9 mouse cellular contexts compared by ENCODE assay signal in the genomic region with DNA sequence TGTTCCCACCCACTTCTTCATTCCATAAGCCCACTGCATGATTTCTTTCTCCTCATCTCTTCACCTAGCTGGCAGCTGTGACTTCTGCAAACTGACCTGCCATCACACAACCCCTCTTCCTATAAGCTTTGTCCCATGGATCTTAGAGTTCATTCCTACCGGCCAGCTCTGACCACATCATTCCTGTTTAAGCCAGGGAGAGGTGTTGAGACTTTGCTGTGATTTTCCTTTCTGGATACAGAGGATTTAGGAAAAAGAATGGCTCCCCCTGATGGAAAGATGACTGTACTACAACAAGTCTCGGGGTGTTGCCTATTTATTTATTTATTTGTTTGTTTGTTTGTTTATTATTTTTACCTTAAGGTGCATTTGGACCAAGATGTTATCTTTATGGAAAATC. TPM values are rescaled to one million over a fixed set of nuclear protein-coding genes. Genes with fewer than 3 reads are reported as not detected.
DNase-seq lines count a peak whose midpoint lies in the region; ATAC-seq and TF ChIP-seq lines count a peak whose summit lies in the region.
"Had no signal": no experiment of that assay in that cellular context is flagged by ENCODE, and none has a peak within 500 bp of the region (broad histone marks: within the 10 kb centered on the region; RNA-seq: fewer than 3 reads in every experiment).

No protein-coding gene starts in this region.

- dilution Hi-C loops in CH12.LX (cut with MboI; ENCODE audit: extremely low pct_ligation_motif_present, extremely low pct_unique_long_range_greater_than_20kb, low sequenced_read_pairs) = no loop called here

- TF ChIP-seq EP300 in CH12.LX (IDR thresholded peaks at IDR 0.05; ENCODE audit: low read length) = no peak

- no peak for TF ChIP-seq POLR2A in CH12.LX (IDR thresholded peaks at IDR 0.05; ENCODE audit: low read depth, low read length)
- TF ChIP-seq POLR2A in cortical plate, adult 2 months (IDR thresholded peaks at IDR 0.05; ENCODE audit: extremely low read depth, insufficient read depth, low read length) = no peak
- no peak for TF ChIP-seq POLR2A in kidney, adult 2 months (IDR thresholded peaks at IDR 0.05; ENCODE audit: low read depth, low read length)

- H3K27me3 ChIP-seq in CH12.LX (replicated peaks) = no peaks in the 10 kb centered on the region
- H3K27me3 ChIP-seq in kidney, adult 2 months (replicated peaks; ENCODE audit: control insufficient read depth, insufficient read depth, low read length) = no peaks in the 10 kb centered on the region
- no peaks in the 10 kb centered on the region for H3K27me3 ChIP-seq in midbrain, embryonic 15.5 days (replicated peaks)
- H3K27me3 ChIP-seq: stomach, embryonic 15.5 days had no signal

- peak in 1 of 2 experiments; percentile 26; a peak in 2 of 4 replicates for TF ChIP-seq CTCF in CH12.LX (conservative IDR thresholded peaks at IDR 0.05 in 1 of 2, IDR thresholded peaks at IDR 0.05 in 1 of 2; ENCODE audit: low read depth in 2 of 2, low read length in 2 of 2)
- peak; percentile 36 for TF ChIP-seq CTCF in cortical plate, adult 2 months (IDR thresholded peaks at IDR 0.05; ENCODE audit: extremely low read depth, insufficient read depth, low read length)
- peak; percentile 29; the same call in 1 of the 2 replicates for TF ChIP-seq CTCF in kidney, adult 2 months (conservative IDR thresholded peaks at IDR 0.05; ENCODE audit: insufficient read depth, insufficient read length, low read depth, low read length)

- DNase-seq in gastrocnemius, adult 18-20 months (ENCODE audit: low spot score) = peak; percentile 58
- no peak for DNase-seq in gastrocnemius, postnatal 14 days
- no peak for DNase-seq in CH12.LX (ENCODE audit: extremely low read depth)
- DNase-seq in kidney, adult 2 months = peak; percentile 82

- no peak for ATAC-seq in midbrain, embryonic 15.5 days (replicated peaks)
- no peak for ATAC-seq in megakaryocyte, adult 5-6 weeks (ENCODE audit: poor library complexity, severe bottlenecking)
- no peak for ATAC-seq in monocyte, adult 5-6 weeks (replicated peaks; ENCODE audit: insufficient number of reproducible peaks, low FRiP score, low TSS enrichment, poor library complexity, severe bottlenecking)

- peaks cover 17% of the 10 kb centered on the region for H3K79me2 ChIP-seq in CH12.LX (replicated peaks; ENCODE audit: control insufficient read depth, extremely low read depth, insufficient read depth, poor library complexity, severe bottlenecking)

- peaks cover 0 to 6% of the 10 kb centered on the region in 2 experiments for H3K36me3 ChIP-seq in CH12.LX (replicated peaks in 1 of 2; ENCODE audit: control insufficient read depth in 1 of 2, insufficient read depth in 1 of 2, low read length in 1 of 2)
- H3K36me3 ChIP-seq in kidney, adult 2 months (ENCODE audit: control insufficient read depth, insufficient read depth, low read length) = no peaks in the 10 kb centered on the region
- H3K36me3 ChIP-seq in midbrain, embryonic 15.5 days (replicated peaks) = no peaks in the 10 kb centered on the region
- H3K36me3 ChIP-seq: stomach, embryonic 15.5 days had no signal

- H3K4me2 ChIP-seq in CH12.LX (ENCODE audit: insufficient read depth, low read depth, poor library complexity, severe bottlenecking) = no peak overlapping the region
- H3K4me2 ChIP-seq in midbrain, embryonic 15.5 days = peak overlapping the region; percentile 88; the same call in 1 of the 2 replicates

- intact Hi-C loops in gastrocnemius, postnatal 14 days (cut with DNase I; ENCODE audit: low total_unique reads) = loop anchor here (5.0 kb wide), 1 partner anchor 49 kb away; no protein-coding TSS in a partner anchor

- no peak; the same call in 1 of the 2 replicates for TF ChIP-seq RAD21 in CH12.LX (IDR thresholded peaks at IDR 0.05; ENCODE audit: low read depth, low read length)

- H3K4me1 ChIP-seq in CH12.LX (ENCODE audit: control insufficient read depth in 1 of 2, insufficient read depth in 2 of 2) = peaks cover 0 to 27% of the 10 kb centered on the region in 2 experiments; a peak in 2 of 4 replicates
- H3K4me1 ChIP-seq in cortical plate, adult 2 months (ENCODE audit: control insufficient read depth, insufficient read depth, low read length) = peaks cover 2% of the 10 kb centered on the region; the same call in 1 of the 2 replicates
- peaks cover 19% of the 10 kb centered on the region for H3K4me1 ChIP-seq in kidney, adult 2 months (ENCODE audit: control insufficient read depth, insufficient read depth, low read length)
- peaks cover 25% of the 10 kb centered on the region for H3K4me1 ChIP-seq in midbrain, embryonic 15.5 days

- H3K4me3 ChIP-seq in CH12.LX (replicated peaks in 1 of 3; ENCODE audit: low read depth in 2 of 3, low read length in 2 of 3, poor library complexity in 1 of 3) = no peak overlapping the region
- peak overlapping the region; percentile 75; the same call in 1 of the 2 replicates for H3K4me3 ChIP-seq in cortical plate, adult 2 months (ENCODE audit: insufficient read depth, low read length)
- no peak overlapping the region for H3K4me3 ChIP-seq in kidney, adult 2 months (ENCODE audit: insufficient read depth, low read depth, low read length)
- no peak overlapping the region for H3K4me3 ChIP-seq in midbrain, embryonic 15.5 days

- no peak overlapping the region for H3K27ac ChIP-seq in CH12.LX (ENCODE audit: insufficient read depth, low read depth)
- H3K27ac ChIP-seq in cortical plate, adult 2 months (ENCODE audit: insufficient read depth, low read length) = peak overlapping the region; percentile 8; the same call in 1 of the 2 replicates
- no peak overlapping the region for H3K27ac ChIP-seq in kidney, adult 2 months (ENCODE audit: insufficient read depth, low read depth, low read length)
- H3K27ac ChIP-seq in midbrain, embryonic 15.5 days = peak overlapping the region; percentile 56
- H3K27ac ChIP-seq: stomach, embryonic 15.5 days had no signal

- peaks cover 2% of the 10 kb centered on the region for H3K9me3 ChIP-seq in CH12.LX (replicated peaks; ENCODE audit: low read length)
- H3K9me3 ChIP-seq in midbrain, embryonic 15.5 days = no peaks in the 10 kb centered on the region
- H3K9me3 ChIP-seq: stomach, embryonic 15.5 days had no signal

- H3K9ac ChIP-seq in CH12.LX (ENCODE audit: insufficient read depth, low read depth) = no peak overlapping the region
- H3K9ac ChIP-seq in midbrain, embryonic 15.5 days = no peak overlapping the region
- H3K9ac ChIP-seq: stomach, embryonic 15.5 days had no signal

- 2% methylated on average over 2 of the region's 2 CpGs for WGBS in kidney, adult 2 months
- 7% methylated on average over 2 of the region's 2 CpGs for WGBS in midbrain, embryonic 15.5 days

- in situ Hi-C loops in CH12.LX (cut with MboI; ENCODE audit: low pct_ligation_motif_present, low pct_unique_long_range_greater_than_20kb, low sequenced_read_pairs) = no loop called here

TF ChIP-seq in CH12.LX, 34 proteins besides CTCF, POLR2A, EP300 and RAD21:
- TF ChIP-seq SMC3 (IDR thresholded peaks at IDR 0.05; ENCODE audit: low read depth, low read length) (peak; percentile 8; the same call in 1 of the 2 replicates), MXI1 (IDR thresholded peaks at IDR 0.05; ENCODE audit: low read depth, low read length) (no peak)

RNA-seq across cellular contexts. Expression of gene Rnf169, which starts 1.1 kb away (rescaled TPM):
- 1 to 10 TPM; 4.6 to 7.1 TPM for total RNA-seq in gastrocnemius, adult 18-20 months (2021)
- 1 to 10 TPM; 6.4 to 7.4 TPM for total RNA-seq in gastrocnemius, postnatal 14 days (2021)
- total RNA-seq in CH12.LX (2012; rRNA removed) (8.9 and 11.4 TPM in 2 replicates), CH12.LX (2014; rRNA removed) (5.2 and 5.4 TPM in 2 replicates)
- 3.7 and 3.9 TPM in 2 replicates for polyA plus RNA-seq in CH12.LX (2012; ENCODE audit: insufficient read length, low read depth)
- 23.7 TPM in 2 replicates for polyA plus RNA-seq in cortical plate, adult 2 months (2012; rRNA removed)
- 5.6 and 5.7 TPM in 2 replicates for polyA plus RNA-seq in kidney, adult 2 months (2012; rRNA removed)
- 5.7 and 6.2 TPM in 2 replicates for polyA plus RNA-seq in midbrain, embryonic 15.5 days (2015; fragmentation: Nextera tagmentation; extraction: Ambion mirVana)
- total RNA-seq in megakaryocyte, adult 5-6 weeks (2015) = 13.2 and 13.7 TPM in 2 replicates
- total RNA-seq in megakaryocyte, adult 5-6 weeks (2017) = 19.5 and 22.0 TPM in 2 replicates
- total RNA-seq in monocyte, adult 5-6 weeks (2017) = 19.5 to 62.6 TPM (median 41.4 TPM) in 3 replicates

RNA-seq across cellular contexts. Expression of gene Chrdl2, which starts 24.7 kb away (rescaled TPM):
- total RNA-seq in gastrocnemius, adult 18-20 months (2021) = 1 to 10 TPM; 1.4 to 1.7 TPM
- 1 to 10 TPM; 1.5 to 3.0 TPM for total RNA-seq in gastrocnemius, postnatal 14 days (2021)
- total RNA-seq in CH12.LX (2012; rRNA removed) = not detected in 2 replicates
- total RNA-seq in CH12.LX (2014; rRNA removed) = not detected in 2 replicates
- polyA plus RNA-seq in CH12.LX (2012; ENCODE audit: insufficient read length, low read depth) = not detected in 2 replicates
- polyA plus RNA-seq in cortical plate, adult 2 months (2012; rRNA removed) = 0.61 and 0.68 TPM in 2 replicates
- polyA plus RNA-seq in kidney, adult 2 months (2012; rRNA removed) = 0.23 and 0.36 TPM in 2 replicates
- polyA plus RNA-seq in midbrain, embryonic 15.5 days (2015; fragmentation: Nextera tagmentation; extraction: Ambion mirVana) = 0.34 TPM in 1 of 2 replicates, not detected in the other
- total RNA-seq in megakaryocyte, adult 5-6 weeks (2015) = not detected in 2 replicates
- total RNA-seq in megakaryocyte, adult 5-6 weeks (2017) = not detected in 2 replicates
- not detected in 3 replicates for total RNA-seq in monocyte, adult 5-6 weeks (2017)

Comparison
In these comparisons a context has a peak if more than half of its experiments do, and no peak if none do; other contexts are left out.
1. DNase-seq: peak in gastrocnemius, adult 18-20 months (single experiment) and kidney, adult 2 months (single experiment); none in gastrocnemius, postnatal 14 days (single experiment) and CH12.LX (single experiment).
2. H3K27ac ChIP-seq: peak in cortical plate, adult 2 months (single experiment) and midbrain, embryonic 15.5 days (single experiment); none in CH12.LX (single experiment) and kidney, adult 2 months (single experiment).